Mouse (Mus musculus) gastrocnemius, adult 8-10 months (tissue): ENCODE data around the gene Dhdh. TPM values are rescaled to one million over a fixed set of nuclear protein-coding genes. Genes with fewer than 3 reads are reported as not detected.
"Not testable (repeated sequence)": the region's sequence is repeated elsewhere in the genome, so short reads cannot be mapped to it uniquely, and the experiment has no call there.

Experiments used
- DNase-seq, 2 experiments: peaks; one replicate each; pipeline ENCODE4 v3.0.0; 2022; ENCODE audit warnings: low spot score in 2 of 2
- total RNA-seq, 4 experiments: library from RNA; stranded (reverse); gene quantifications; 2 replicates each; pipeline ENCODE4 v1.2.4; 2022

The Dhdh gene
- total RNA-seq, 4 experiments from 2014 or later = 22.2 to 29.9 (median 27.6) TPM

DNA sequence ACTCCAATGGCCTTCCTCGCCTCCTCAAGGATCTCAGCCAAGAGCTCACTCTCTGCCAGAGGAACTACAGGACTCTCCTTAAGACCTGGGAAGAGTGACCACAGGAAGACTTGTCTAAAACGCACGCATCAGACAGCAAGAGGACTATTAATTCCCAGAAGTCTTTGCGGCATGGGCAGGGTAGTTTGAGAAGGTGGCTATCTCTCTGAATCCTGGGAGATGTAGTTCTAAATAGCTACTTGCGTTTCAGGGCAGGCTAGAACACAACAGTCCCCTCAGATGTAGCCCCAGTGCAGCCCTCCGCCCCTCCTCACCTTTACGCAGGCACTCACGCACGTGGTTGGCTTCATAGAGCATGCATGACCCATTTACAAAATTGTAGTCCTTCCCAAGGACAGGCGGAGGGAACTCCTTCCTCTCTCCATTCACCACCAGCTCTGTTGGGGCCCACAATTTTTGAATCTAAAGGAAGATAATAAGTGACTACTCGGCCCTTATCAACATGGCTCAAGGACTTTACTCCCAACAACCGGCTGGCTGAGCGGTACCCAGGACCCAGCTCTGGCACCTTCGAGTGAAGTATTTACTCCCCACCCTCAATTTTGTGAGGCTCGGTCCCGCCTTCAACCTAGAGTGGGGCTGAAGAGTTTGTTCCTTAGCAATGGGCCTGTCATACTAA, 13.2 kb downstream of the Dhdh start:
- DNase-seq = no peak

GRCm38 (mm10) chr7:45470869-45471268, 17.7 kb downstream of the Dhdh start:
- no peak for DNase-seq

DNA sequence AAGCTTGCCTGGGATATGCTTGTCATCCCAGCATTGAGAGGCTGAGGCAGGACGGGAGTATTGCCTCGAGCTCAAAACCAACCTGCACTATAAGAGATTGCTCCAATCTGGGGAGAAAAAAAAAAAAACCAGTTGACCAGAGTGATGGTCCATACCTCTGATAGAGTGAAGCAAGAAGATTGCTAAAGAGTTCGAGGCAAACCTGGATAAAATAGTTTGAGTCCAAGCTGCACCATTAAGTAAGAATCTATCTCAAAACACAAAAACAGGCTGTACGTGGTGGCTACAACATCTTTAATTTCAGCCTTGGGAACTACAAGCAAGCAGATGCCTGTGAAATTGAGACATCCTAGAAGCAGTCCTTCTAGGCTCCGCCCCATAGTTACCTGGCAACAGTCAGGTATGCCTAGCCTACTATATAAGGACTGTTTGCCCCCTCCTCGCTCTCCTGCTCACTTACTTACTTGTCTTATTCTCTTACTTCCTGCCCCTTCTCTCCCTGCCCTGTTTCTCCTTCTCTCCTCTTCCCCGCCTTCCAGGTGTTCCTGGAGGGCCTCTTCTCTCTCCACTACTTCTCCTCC, 21.4 kb downstream of the Dhdh start:
- DNase-seq = no peak

DNA sequence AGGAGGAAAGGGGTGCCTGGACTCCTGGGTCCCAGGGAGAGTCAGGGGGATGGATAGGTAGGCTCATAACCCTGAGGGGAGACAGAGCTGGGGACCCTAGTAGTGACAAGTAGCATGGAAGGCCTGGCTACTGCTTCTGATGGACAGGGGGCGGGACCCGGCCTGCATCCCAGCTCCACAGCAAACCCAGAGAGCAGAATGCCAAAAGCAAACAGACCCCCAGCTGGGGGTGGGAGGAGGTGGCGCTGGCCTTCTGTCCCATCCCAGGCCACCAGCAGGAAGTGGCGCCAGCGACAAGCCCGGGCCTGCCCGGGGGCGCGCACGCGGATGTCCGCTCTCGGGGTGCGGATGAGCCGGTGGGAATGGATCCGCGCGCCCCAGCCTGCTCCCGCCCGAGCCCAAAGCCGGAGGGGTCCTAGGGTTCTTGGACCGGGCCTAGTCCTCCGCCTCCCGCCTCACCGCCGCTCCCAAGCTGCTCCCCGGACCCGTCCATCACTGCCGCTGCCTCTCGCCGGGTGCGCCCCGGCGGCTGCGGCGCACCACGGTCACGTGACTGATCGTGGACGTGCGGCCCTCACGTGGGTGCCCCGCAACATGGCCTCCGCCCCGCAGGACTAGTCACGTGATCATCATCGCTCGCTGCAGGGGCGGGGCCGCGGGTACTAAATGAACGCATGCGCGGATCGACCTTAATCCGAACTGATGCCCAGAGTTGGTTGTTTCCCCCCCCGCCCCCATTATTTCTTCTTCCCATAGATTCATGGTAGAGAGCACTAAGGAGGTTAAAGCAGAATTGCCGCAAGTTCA, 22.1 kb downstream of the Dhdh start, which contains the start of gene Bax:
Gene Bax (minus strand): TSS at position 616 of the 807 bp plus-strand sequence.
- DNase-seq = peak; percentile 94 to 95

- DNase-seq = no peak
These were observed 23.1 kb downstream of the Dhdh start for GRCm38 (mm10) chr7:45465549-45465948.

DNA sequence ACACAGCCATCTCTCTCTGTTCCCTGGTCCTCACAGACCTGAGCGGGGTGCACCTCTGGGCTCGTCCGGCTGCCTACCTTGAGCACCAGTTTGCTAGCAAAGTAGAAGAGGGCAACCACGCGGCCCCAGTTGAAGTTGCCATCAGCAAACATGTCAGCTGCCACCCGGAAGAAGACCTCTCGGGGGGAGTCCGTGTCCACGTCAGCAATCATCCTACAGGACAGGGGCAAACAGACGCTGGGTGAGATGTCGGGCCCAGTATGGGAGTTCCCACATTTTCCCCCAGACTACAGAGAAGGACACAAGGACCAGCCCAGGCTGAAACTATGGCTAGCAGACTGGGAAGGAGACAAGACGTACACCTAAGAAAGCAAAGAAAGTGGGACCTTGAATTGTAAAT, 23.5 kb downstream of the Dhdh start:
- DNase-seq = no peak

- no peak for DNase-seq
These were observed 24.4 kb downstream of the Dhdh start for GRCm38 (mm10) chr7:45463987-45464778.

DNA sequence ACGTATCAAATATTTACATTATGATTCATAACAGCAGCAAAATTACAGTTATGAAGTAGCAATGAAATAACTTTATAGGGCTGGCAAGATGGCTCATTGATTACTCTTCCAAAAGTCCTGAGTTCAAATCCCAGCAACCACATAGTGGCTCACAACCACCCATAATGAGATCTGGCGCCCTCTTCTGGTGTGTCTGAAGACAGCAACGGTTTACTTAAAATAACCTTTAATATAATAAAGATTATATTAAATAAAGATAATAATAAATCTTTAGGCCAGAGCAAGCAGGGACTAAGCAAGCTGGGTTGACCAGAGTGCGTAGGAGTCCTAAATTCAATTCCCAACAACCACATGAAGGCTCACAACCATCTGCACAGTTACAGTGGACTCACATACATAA, 25.7 kb downstream of the Dhdh start:
- DNase-seq = not testable (repeated sequence)

DNA sequence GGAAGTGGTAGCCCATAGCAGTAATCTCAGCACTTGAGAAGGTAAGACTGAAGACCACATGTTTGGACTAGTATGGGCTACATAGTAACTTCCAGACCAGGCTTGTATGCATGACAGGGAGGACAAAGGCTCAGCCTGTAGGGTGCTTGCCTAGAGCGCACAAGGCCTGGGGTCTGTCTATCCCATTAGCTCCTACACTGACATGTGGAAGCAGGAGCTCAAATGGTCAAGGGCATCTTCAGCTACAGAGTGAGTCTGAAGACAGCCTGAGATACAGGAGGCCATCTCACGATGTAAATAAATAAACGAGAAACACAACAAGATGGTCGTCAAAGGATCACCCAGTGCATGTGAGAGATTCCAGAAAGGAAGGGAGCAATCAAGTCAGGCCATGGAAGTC, 26.3 kb downstream of the Dhdh start:
- DNase-seq = no peak

GRCm38 (mm10) chr7:45461781-45462180, 26.8 kb downstream of the Dhdh start:
- no peak for DNase-seq

DNA sequence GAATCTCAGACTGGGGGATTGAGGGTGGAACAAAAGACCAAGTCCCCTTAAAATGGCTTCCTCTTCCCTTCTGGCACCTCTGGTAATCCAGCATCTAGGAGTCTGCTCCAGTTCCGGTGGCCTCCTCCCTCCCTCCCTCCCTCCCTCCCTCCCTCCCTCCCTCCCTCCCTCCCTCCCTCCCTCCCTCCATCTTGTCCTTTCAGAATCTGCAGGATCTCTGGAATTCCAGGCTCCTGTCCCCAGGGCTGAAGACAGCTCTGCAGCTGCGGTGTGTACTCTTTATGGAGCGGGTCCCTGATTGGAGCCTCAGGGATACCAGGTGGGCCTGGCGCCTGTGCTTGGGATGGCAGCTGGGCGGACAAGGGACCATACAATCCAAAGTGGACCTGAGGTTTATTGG, 27.3 kb downstream of the Dhdh start:
- no peak for DNase-seq

DNA sequence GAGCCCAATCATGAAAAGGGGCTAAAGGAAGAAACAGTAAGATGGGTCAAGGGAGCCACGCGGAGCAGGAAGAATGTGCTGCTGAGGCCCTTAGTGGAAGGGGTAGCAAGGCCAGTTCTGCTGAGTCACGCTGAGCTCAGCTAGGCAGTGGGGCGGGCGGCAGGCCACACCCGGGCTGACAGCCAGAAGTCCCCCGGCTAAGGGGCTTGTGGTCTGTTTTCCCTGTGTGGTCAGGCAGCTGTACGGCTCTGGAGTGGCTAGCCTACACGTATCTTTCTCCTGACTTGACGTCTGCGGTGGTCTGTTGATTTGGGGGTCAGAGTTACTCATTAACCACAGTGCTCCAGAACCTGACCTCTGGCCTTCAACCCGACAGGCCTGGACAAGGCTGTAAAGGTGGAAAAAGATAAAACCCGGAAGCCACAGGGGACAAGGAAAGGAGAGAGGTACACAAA, 27.7 kb downstream of the Dhdh start:
- DNase-seq = peak; percentile 57 to 67

DNA sequence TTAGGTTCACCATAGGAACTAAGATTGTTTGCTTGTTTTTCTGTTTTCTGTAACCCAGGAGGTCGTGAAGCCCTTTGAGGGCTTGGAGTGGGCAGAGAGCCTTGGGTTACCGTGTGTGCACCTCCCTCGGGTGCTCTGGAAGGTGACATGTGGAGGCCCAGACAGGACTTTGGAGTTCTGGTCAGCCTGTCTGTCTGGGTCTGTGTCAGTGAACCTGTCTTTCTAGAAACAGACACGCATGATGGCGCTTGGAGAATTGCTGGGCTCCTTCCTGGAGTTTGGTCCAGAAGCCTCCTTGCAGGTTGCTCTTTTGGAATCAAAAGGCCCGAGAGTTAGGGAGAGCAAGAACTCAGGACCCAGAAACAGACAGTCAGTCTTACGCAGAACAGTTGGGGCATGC, 28.2 kb downstream of the Dhdh start:
- no peak for DNase-seq

GRCm38 (mm10) chr7:45459564-45460140, 29.0 kb downstream of the Dhdh start, which contains the start of gene Ftl1:
TSS of gene Ftl1 (minus strand) at chr7:45459884.
- peak; percentile 97 to 98 for DNase-seq

DNA sequence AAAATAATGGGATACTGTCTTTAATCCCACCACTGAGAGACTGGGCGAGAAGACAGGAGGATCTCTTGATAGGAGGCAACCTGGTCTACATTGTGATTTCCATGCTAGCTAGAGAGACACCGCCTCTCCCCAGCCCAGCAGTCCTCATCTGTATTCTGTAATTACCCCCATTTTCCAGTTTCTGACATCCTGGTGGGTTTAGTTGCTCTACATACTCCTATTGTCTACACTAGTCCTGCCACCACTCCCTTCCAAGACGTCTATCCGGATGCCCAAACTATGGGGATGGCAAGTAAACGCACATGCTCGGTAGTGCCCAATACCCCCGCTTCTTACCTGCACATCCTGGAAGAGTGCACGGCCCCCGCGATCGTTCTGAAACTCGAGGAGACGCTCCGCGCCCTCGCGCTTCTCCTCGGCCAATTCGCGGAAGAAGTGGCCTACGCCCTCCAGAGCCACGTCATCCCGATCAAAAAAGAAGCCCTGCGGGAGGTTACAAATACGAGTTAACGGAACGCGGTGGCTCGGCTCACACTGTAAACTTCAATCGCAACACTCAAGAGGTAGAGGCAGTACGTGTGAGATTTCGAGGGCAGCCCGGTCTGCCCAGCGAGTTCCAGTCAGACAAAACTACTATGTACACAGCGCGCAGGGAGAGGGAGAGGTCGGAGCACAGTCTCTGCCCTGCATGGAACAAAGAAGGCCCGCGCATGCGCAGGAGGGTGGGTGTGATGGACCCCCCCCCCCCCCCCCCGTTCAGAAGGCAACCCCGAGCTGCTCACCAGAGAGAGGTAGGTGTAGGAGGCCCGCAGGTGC, 29.6 kb downstream of the Dhdh start:
- peak in 1 of 2 experiments; percentile 58 for DNase-seq

- DNase-seq = no peak
These were observed 31.2 kb downstream of the Dhdh start for GRCm38 (mm10) chr7:45457204-45458060.

DNA sequence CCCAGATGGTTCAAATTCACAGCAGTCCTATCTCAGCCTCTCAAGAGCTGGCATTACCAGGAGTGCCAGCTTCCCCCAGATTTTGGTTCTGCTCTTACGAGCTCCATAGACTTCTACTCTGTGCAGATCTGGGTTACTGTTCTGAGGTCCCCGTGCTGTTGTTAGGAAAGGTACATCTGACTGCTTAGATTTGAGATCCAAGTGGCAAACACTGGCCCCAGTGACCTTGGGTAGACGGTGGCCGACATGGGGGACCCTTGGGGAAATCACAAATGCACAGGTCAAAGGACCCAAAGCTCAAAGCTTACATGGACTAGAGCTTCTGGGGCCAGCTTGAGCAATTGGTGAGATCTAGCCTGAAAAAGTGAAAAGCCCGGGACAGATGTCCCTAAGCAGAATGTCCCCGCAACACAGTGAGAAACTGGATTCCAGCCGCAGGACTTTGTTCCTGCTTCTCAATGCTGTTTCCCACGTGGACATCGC, 31.8 kb downstream of the Dhdh start:
- no peak for DNase-seq

- no peak for DNase-seq
These were observed 32.5 kb downstream of the Dhdh start for GRCm38 (mm10) chr7:45455932-45456696.
